Mouse (Mus musculus): Measurements from ENCODE around the gene Cracr2b. TPM values are rescaled to one million over a fixed set of nuclear protein-coding genes. Genes with fewer than 3 reads are reported as not detected.

Cracr2b gene
- polyA plus RNA-seq, 1 experiment from 2014 or later, result 8.1 TPM

- Histone ChIP-seq H3K4me1 (replicated peaks; ENCODE audit: control insufficient read depth, insufficient read depth, low read length) (peaks cover 26% of the 10 kb centered on the region), H3K27me3 (ENCODE audit: control insufficient read depth, insufficient read depth, low read length) (peaks cover 10% of the 10 kb centered on the region; the same call in 1 of the 2 replicates), H3K27ac (no peak overlapping the region), H3K9me3 (ENCODE audit: control insufficient read depth, low read length) (no peaks in the 10 kb centered on the region), H3K4me3 (replicated peaks; ENCODE audit: low read length) (no peak overlapping the region), H3K9ac (no peak overlapping the region), H3K4me2 (replicated peaks) (no peak overlapping the region), H3K36me3 (replicated peaks; ENCODE audit: control insufficient read depth, insufficient read depth) (no peaks in the 10 kb centered on the region; the same call in 1 of the 2 replicates)
- no peak for ATAC-seq (ENCODE audit: low FRiP score)
- WGBS, result 81% methylated on average over 1 of the region's 1 CpGs
- DNase-seq (ENCODE audit: low spot score), result no peak
Measured at GRCm38 (mm10) chr7:141486239-141486638, 25.3 kb downstream of the Cracr2b start.

GRCm38 (mm10) chr7:141487141-141487540 is 26.2 kb downstream of the Cracr2b start:
- H3K9ac ChIP-seq, result no peak overlapping the region
- no peak for DNase-seq (ENCODE audit: low spot score)
- 59% methylated on average over 7 of the region's 7 CpGs for WGBS
- ATAC-seq (ENCODE audit: low FRiP score), result no peak
- H3K9me3 ChIP-seq (ENCODE audit: control insufficient read depth, low read length), result no peaks in the 10 kb centered on the region
- no peak overlapping the region for H3K4me2 ChIP-seq (replicated peaks)
- H3K4me3 ChIP-seq (replicated peaks; ENCODE audit: low read length), result no peak overlapping the region
- peaks cover 25% of the 10 kb centered on the region for H3K4me1 ChIP-seq (replicated peaks; ENCODE audit: control insufficient read depth, insufficient read depth, low read length)
- peaks cover 10% of the 10 kb centered on the region; the same call in 1 of the 2 replicates for H3K27me3 ChIP-seq (ENCODE audit: control insufficient read depth, insufficient read depth, low read length)
- H3K36me3 ChIP-seq (replicated peaks; ENCODE audit: control insufficient read depth, insufficient read depth), result peaks cover 4% of the 10 kb centered on the region
- H3K27ac ChIP-seq, result no peak overlapping the region

GRCm38 (mm10) chr7:141491151-141491550 is 30.3 kb downstream of the Cracr2b start:
- no peaks in the 10 kb centered on the region for H3K9me3 ChIP-seq (ENCODE audit: control insufficient read depth, low read length)

DNA sequence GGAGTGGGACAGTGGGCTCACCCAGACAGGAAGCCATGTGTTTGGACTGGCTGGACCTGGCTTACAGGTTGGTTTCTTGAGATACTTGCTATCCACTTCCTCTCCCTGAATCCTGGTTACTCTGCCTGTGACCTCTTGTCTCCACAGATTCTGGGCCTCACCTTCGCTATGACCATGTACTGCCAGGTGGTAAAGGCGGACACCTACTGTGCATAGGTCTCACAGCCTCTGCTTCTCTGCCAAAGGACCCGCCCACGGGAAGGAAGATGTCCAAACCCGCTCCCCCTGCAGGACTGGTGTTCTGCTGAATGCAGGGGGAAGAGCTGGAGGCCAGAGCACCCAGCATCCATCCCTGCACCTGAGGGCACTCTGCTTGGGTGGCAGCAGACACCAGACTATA is 31.8 kb downstream of the Cracr2b start:
- H3K36me3 ChIP-seq (replicated peaks; ENCODE audit: control insufficient read depth, insufficient read depth), result peaks cover 42% of the 10 kb centered on the region

More at GRCm38 (mm10) chr7:141491151-141491550, 30.3 kb downstream of the Cracr2b start:
- DNase-seq (ENCODE audit: low spot score) (no peak), ATAC-seq (ENCODE audit: low FRiP score) (no peak)
- Histone ChIP-seq H3K9ac (no peak overlapping the region), H3K4me3 (replicated peaks; ENCODE audit: low read length) (no peak overlapping the region), H3K27me3 (ENCODE audit: control insufficient read depth, insufficient read depth, low read length) (no peaks in the 10 kb centered on the region), H3K27ac (no peak overlapping the region), H3K4me2 (replicated peaks) (no peak overlapping the region), H3K4me1 (replicated peaks; ENCODE audit: control insufficient read depth, insufficient read depth, low read length) (peaks cover 10% of the 10 kb centered on the region; the same call in 1 of the 2 replicates), H3K36me3 (replicated peaks; ENCODE audit: control insufficient read depth, insufficient read depth) (peaks cover 41% of the 10 kb centered on the region)
- WGBS, result 75% methylated on average over 2 of the region's 2 CpGs

GRCm38 (mm10) chr7:141493729-141494128 is 32.8 kb downstream of the Cracr2b start:
- ATAC-seq (ENCODE audit: low FRiP score) (no peak), DNase-seq (ENCODE audit: low spot score) (no peak)
- peaks cover 49% of the 10 kb centered on the region for H3K36me3 ChIP-seq (replicated peaks; ENCODE audit: control insufficient read depth, insufficient read depth)
- no peak overlapping the region for H3K4me2 ChIP-seq (replicated peaks)
- no peaks in the 10 kb centered on the region for H3K27me3 ChIP-seq (ENCODE audit: control insufficient read depth, insufficient read depth, low read length)
- H3K4me3 ChIP-seq (replicated peaks; ENCODE audit: low read length), result no peak overlapping the region
- H3K9ac ChIP-seq, result no peak overlapping the region
- no peaks in the 10 kb centered on the region for H3K4me1 ChIP-seq (replicated peaks; ENCODE audit: control insufficient read depth, insufficient read depth, low read length)
- WGBS, result 91% methylated on average over 1 of the region's 1 CpGs
- no peak overlapping the region for H3K27ac ChIP-seq
- no peaks in the 10 kb centered on the region for H3K9me3 ChIP-seq (ENCODE audit: control insufficient read depth, low read length)

More for the DNA sequence above, 31.8 kb downstream of the Cracr2b start:
- Histone ChIP-seq H3K4me3 (replicated peaks; ENCODE audit: low read length) (no peak overlapping the region), H3K9ac (no peak overlapping the region), H3K27me3 (ENCODE audit: control insufficient read depth, insufficient read depth, low read length) (no peaks in the 10 kb centered on the region), H3K9me3 (ENCODE audit: control insufficient read depth, low read length) (no peaks in the 10 kb centered on the region), H3K27ac (no peak overlapping the region), H3K4me1 (replicated peaks; ENCODE audit: control insufficient read depth, insufficient read depth, low read length) (no peaks in the 10 kb centered on the region; the same call in 1 of the 2 replicates), H3K4me2 (replicated peaks) (no peak overlapping the region)
- WGBS, result 87% methylated on average over 5 of the region's 5 CpGs
- DNase-seq (ENCODE audit: low spot score), result no peak
- no peak for ATAC-seq (ENCODE audit: low FRiP score)

- Histone ChIP-seq H3K4me2 (replicated peaks) (no peak overlapping the region), H3K36me3 (replicated peaks; ENCODE audit: control insufficient read depth, insufficient read depth) (peaks cover 63% of the 10 kb centered on the region), H3K9ac (no peak overlapping the region), H3K4me3 (replicated peaks; ENCODE audit: low read length) (no peak overlapping the region), H3K4me1 (replicated peaks; ENCODE audit: control insufficient read depth, insufficient read depth, low read length) (no peaks in the 10 kb centered on the region), H3K9me3 (ENCODE audit: control insufficient read depth, low read length) (no peaks in the 10 kb centered on the region), H3K27me3 (ENCODE audit: control insufficient read depth, insufficient read depth, low read length) (no peaks in the 10 kb centered on the region), H3K27ac (no peak overlapping the region)
- 96% methylated on average over 2 of the region's 2 CpGs for WGBS
- DNase-seq (ENCODE audit: low spot score) (no peak), ATAC-seq (ENCODE audit: low FRiP score) (no peak)
Measured at GRCm38 (mm10) chr7:141495379-141495778, 34.5 kb downstream of the Cracr2b start.

- DNase-seq (ENCODE audit: low spot score) (no peak), ATAC-seq (ENCODE audit: low FRiP score) (no peak)
- H3K27ac ChIP-seq, result no peak overlapping the region
- no peaks in the 10 kb centered on the region for H3K27me3 ChIP-seq (ENCODE audit: control insufficient read depth, insufficient read depth, low read length)
- no peak overlapping the region for H3K4me2 ChIP-seq (replicated peaks)
- no peak overlapping the region for H3K9ac ChIP-seq
- WGBS, result 89% methylated on average over 4 of the region's 4 CpGs
- no peaks in the 10 kb centered on the region for H3K9me3 ChIP-seq (ENCODE audit: control insufficient read depth, low read length)
- H3K4me1 ChIP-seq (replicated peaks; ENCODE audit: control insufficient read depth, insufficient read depth, low read length), result no peaks in the 10 kb centered on the region
- peaks cover 66% of the 10 kb centered on the region for H3K36me3 ChIP-seq (replicated peaks; ENCODE audit: control insufficient read depth, insufficient read depth)
- no peak overlapping the region for H3K4me3 ChIP-seq (replicated peaks; ENCODE audit: low read length)
Measured at GRCm38 (mm10) chr7:141495940-141496339, 35.0 kb downstream of the Cracr2b start.

GRCm38 (mm10) chr7:141497600-141497999 is 36.7 kb downstream of the Cracr2b start:
- no peak overlapping the region for H3K4me3 ChIP-seq (replicated peaks; ENCODE audit: low read length)
- H3K9me3 ChIP-seq (ENCODE audit: control insufficient read depth, low read length), result no peaks in the 10 kb centered on the region
- no peak overlapping the region for H3K4me2 ChIP-seq (replicated peaks)
- H3K36me3 ChIP-seq (replicated peaks; ENCODE audit: control insufficient read depth, insufficient read depth), result peaks cover 57% of the 10 kb centered on the region
- no peaks in the 10 kb centered on the region for H3K27me3 ChIP-seq (ENCODE audit: control insufficient read depth, insufficient read depth, low read length)
- H3K27ac ChIP-seq, result no peak overlapping the region
- WGBS, result 94% methylated on average over 3 of the region's 3 CpGs
- no peak for ATAC-seq (ENCODE audit: low FRiP score)
- no peak for DNase-seq (ENCODE audit: low spot score)
- H3K4me1 ChIP-seq (replicated peaks; ENCODE audit: control insufficient read depth, insufficient read depth, low read length), result no peaks in the 10 kb centered on the region
- no peak overlapping the region for H3K9ac ChIP-seq

DNA sequence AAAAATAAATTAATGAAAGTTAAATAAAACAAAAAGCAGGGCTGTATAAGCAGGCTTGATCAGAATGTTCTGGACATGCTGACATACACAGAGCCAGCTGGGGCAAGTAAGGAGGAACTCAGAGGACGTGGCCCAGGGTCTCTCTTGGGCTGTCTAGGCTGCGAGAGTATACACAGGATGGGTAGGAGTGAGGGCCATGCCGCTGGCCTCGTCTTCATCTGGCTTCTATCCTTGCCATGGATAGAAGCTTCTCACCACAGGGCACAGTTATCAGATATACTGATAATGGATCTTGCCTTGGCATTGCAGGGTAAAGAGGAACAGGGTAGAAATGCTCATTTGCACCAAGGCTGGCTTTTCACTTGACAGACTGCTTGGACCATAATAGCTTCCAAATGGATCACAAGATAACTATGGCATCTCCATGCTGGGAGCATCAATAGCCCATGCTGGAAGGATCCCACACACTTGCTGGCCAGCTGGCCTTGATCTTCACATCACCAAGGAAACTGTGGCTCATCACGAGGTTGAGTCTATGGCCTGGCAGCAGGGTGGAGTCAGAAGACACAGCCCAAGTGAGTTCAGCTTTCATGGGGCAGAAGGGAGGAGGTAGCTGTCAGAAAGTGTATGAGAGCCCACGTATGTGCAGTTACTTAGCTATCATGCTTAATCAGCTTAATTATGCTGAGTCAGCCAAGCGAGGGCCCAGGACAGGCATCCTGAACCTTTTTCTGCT is 41.1 kb downstream of the Cracr2b start:
- DNase-seq (ENCODE audit: low spot score), result no peak
- 87% methylated on average over 7 of the region's 7 CpGs for WGBS

More for the DNA sequence above, 41.1 kb downstream of the Cracr2b start:
- no peak overlapping the region for H3K9ac ChIP-seq
- ATAC-seq (ENCODE audit: low FRiP score), result no peak
- H3K4me3 ChIP-seq (replicated peaks; ENCODE audit: low read length), result no peak overlapping the region
- H3K36me3 ChIP-seq (replicated peaks; ENCODE audit: control insufficient read depth, insufficient read depth), result peaks cover 24% of the 10 kb centered on the region
- H3K9me3 ChIP-seq (ENCODE audit: control insufficient read depth, low read length), result no peaks in the 10 kb centered on the region
- H3K4me2 ChIP-seq (replicated peaks), result no peak overlapping the region
- H3K4me1 ChIP-seq (replicated peaks; ENCODE audit: control insufficient read depth, insufficient read depth, low read length), result no peaks in the 10 kb centered on the region
- no peaks in the 10 kb centered on the region for H3K27me3 ChIP-seq (ENCODE audit: control insufficient read depth, insufficient read depth, low read length)
- no peak overlapping the region for H3K27ac ChIP-seq

Measured in hindbrain, embryonic 14.5 days (tissue).